Mouse (Mus musculus) MEL (cell line): ENCODE data around the gene Mrgprb1.

ENCODE experiments used
- CTCF ChIP-seq, 3 experiments: IDR thresholded peaks in 2 of 3; conservative IDR thresholded peaks in 1 of 3; 2 replicates each; pipeline ENCODE4 v1.5.1; 2011 to 2012; ENCODE audit warnings: low read length in 3 of 3, low read depth in 2 of 3, mild to moderate bottlenecking in 2 of 3, improper control_type of control experiment in 1 of 3, inconsistent platforms in 1 of 3, mixed read lengths in 1 of 3, moderate library complexity in 1 of 3; ENCODE audit not compliant: control insufficient read depth in 1 of 3, insufficient read depth in 1 of 3, poor library complexity in 1 of 3, severe bottlenecking in 1 of 3
- JUND ChIP-seq: IDR thresholded peaks from 2 replicates; pipeline ENCODE4 v1.6.1; 2011; ENCODE audit warnings: low read depth, mild to moderate bottlenecking, improper control_type of control experiment, low read length
- MYB ChIP-seq: IDR thresholded peaks from 2 replicates; pipeline ENCODE4 v1.6.1; 2011; ENCODE audit warnings: mild to moderate bottlenecking, low read depth, low read length, improper control_type of control experiment
- POLR2A ChIP-seq, 2 experiments: IDR thresholded peaks; 2 replicates each; pipeline ENCODE4 v1.6.1; 2011 to 2012; ENCODE audit warnings: low read length in 2 of 2, mild to moderate bottlenecking in 2 of 2, control low read depth in 1 of 2, improper control_type of control experiment in 1 of 2, low read depth in 1 of 2, moderate library complexity in 1 of 2; ENCODE audit not compliant: control insufficient read depth in 1 of 2, insufficient read depth in 1 of 2, poor library complexity in 1 of 2
- ZC3H11A ChIP-seq: IDR thresholded peaks from 2 replicates; pipeline ENCODE4 v1.6.1; 2012; ENCODE audit warnings: low read depth, mild to moderate bottlenecking, inconsistent platforms, low read length, improper control_type of control experiment

DNA sequence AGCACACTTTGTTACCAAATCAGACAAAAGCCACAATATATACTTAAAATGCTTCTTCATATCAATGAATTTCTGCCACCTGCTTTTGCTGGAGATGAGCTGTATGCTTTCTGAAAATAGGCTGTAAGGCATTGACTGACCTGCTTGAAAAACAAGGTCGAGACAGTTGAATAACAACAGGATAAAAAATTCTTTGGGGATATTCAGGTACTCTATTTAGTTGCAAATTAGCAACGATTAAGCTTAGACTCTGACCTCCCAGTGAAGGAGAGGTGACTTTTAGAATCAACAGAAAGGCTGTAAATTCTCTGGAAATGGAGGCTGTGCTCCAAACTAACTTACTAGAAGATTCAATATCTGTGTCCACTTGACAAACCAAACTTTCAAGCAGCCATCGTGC lies 19.6 kb downstream of the Mrgprb1 start:
- TF ChIP-seq JUND (no peak), POLR2A (IDR thresholded peaks at IDR 0.05; ENCODE audit: control insufficient read depth in 1 of 2, insufficient read depth in 1 of 2, low read depth in 1 of 2, low read length in 2 of 2, poor library complexity in 1 of 2) (no peak), CTCF (IDR thresholded peaks at IDR 0.05 in 2 of 3, conservative IDR thresholded peaks at IDR 0.05 in 1 of 3; ENCODE audit: control insufficient read depth in 1 of 3, insufficient read depth in 1 of 3, low read depth in 2 of 3, low read length in 3 of 3, poor library complexity in 1 of 3, severe bottlenecking in 1 of 3) (no peak), MYB (no peak), ZC3H11A (no peak)
